Mouse (Mus musculus) adrenal gland, adult 8-10 months (tissue): ENCODE results near the gene Mapkapk3. TPM values are rescaled to one million over a fixed set of nuclear protein-coding genes. Genes with fewer than 3 reads are reported as not detected.
A peak's percentile ranks its signal among the peaks of the same experiment; 100 is the strongest.

ENCODE experiments used
- DNase-seq: peaks from one replicate; pipeline ENCODE4 v3.0.0; 2022
- total RNA-seq, 4 experiments: library from RNA; stranded (reverse); gene quantifications; 2 replicates each; pipeline ENCODE4 v1.2.4; 2022

Gene Mapkapk3
- total RNA-seq, 4 experiments from 2014 or later: 32.7 to 41.4 (median 34.9) TPM

DNA sequence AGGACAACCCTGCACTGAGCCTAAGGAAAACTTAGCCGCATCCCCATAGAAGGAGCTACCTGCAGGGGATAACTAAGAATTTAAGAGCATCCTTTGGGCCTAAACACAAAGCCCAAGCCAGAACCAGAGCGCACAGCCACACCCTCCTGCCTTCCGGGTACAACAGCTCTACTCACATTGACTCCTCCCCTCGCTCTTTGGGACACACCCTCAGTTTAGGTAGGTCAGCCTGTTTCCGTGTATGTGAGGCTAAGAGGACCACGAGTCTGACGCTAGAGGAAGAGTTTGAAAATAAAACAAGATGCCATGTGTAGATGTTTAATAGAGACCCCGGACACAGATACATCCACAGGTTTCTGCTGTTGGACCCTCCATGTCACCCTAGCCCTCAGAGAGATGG is 966 bp downstream of the Mapkapk3 start:
- no peak for DNase-seq

DNA sequence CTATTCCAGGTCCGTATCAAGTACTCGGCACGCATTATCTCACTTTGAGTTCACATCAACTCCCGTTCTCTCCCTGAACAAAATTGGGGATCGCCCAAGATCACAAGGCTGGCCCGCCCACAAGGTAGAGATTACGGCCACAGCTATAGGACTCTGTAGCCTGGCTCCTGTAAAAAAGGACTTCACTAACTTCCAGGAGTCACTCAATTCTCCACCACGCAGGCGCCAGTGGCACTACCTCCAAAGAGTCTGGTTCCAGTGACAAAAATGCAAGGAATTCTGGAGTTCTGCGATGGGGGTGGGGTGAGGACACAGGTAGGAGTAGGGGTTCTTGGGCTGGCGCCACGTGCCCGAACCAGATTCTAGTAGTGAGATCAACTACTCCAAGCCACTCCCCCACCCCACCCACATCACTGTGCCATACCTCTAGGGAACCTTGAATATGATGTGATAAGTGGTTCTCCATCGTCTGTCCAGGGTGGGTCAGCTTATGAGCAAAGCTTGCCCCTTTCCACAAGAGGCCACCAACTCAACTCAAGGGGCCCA is 1.5 kb downstream of the Mapkapk3 start:
- DNase-seq: no peak

DNA sequence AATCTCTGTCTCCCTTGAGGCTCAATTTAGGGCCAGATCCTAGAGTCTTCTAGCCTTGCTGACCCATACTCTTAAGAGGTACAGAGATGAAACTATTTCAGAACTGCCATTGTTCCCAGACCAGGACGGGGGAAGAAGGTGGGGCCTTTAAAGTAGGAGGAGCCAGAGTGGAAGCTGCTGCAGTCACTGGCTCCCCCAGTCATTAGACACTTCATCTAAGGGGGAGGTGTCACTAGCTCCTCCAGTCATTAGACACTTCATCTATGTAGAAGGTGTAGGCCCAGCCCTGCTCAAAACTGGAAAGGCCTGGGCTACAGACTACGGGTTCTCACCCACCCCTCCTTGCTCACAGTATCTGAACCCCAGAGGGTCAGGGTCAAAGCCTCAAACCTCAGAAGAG is 2.4 kb downstream of the Mapkapk3 start:
- DNase-seq: no peak

DNA sequence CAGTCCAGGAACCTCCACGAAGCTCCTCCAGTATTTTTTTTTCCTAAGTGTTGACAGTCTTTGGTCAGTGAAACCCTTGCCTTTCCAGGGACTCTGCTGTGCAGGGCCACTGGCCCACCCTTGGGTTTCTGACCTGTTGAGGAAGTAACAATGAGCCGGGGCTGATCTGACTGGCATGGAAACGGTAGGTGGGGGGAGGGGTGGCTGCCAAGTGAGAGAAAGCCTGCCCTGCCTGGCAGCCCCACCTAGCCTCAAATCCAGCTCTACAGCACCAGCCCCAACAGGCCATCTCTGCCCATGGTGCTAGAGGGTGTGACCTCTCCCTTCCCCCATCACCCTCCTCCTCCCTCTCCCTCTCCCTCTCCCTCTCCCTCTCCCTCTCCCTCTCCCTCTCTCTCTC is 4.7 kb downstream of the Mapkapk3 start:
- no peak for DNase-seq

DNA sequence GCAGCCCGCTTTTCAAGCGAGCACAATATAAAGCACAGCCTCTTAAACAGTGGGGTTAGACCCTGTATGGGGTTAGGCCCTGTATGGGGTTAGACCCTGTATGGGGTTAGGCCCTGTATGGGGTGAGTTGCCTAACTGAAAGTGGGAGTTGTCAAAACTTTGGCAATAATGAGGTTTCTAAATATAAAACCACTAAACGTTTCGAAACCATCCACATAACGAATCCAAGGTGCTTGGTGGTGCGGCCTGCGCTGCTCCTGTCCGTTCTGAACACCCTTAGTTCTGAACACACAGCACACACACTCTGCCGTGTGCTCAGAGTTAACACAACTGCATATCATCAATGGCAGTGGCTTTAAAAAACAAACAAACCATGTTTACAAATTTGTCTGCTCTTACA is 6.7 kb downstream of the Mapkapk3 start:
- no peak for DNase-seq

DNA sequence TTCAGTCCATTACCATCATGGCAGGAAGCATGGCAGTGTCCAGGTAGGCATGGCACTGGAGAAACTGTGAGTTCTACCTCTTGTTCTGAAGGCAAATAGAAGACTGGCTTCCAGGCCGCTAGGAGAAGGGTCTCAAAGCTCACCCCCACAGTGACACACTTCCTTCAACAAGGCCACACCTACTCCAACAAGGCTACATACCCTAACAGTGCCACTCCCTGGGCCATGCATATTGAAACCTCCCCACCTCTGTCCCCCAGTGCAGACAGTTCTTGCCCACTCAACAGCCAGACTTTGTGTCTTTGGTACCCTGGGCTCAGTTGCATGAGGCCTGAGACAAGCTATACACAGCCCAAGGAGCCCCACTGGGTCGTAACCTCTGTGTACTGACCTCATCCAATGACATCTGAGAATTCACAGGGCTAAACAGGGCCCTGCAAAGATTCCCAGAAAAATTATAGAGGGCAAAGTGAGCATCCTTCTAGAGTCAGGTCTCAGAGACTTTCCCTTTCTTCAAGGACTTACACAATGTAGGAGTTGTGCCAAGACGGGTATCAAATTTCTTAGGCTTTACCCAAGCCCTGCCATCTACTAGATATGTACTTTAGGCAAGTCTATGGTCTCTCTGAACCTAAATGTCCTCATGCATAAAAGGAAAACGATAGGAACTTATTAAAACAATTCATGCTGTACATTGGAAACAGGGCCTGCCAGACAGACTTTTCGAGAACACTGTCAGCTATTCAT is 8.3 kb downstream of the Mapkapk3 start:
- no peak for DNase-seq

DNA sequence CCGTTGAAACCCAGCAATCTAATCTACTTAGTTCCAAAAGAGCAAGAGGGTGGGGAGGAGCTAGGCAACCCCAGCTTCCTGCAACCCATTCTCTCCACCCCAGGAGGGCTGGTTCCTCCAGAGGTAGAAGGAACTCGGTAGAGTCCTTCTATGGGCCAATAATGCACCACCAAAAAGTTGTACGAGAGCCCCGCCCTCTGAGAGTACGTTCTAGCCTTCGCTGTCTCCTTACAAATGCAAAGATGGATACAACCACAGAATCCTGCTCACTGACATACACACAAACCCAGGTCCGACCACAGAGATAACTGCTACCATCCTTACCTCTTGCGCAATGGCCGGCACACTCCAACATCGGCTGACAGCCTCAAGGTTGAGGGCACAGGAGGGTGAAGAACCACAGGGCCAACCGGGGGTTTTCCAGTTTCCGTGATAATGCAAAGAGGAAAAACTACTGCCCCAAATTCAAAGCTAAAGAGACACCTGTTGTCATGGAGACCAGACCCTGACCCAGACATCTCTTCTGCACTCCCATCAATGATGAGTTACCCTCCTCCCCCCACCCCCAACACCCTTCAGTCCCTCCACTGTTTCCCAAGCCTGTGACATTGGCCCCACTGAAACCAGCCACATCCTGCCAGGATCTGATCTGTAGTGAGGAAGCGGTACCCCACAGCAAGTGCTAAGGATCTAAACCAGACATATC is 9.2 kb downstream of the Mapkapk3 start:
- peak; percentile 63 for DNase-seq

DNA sequence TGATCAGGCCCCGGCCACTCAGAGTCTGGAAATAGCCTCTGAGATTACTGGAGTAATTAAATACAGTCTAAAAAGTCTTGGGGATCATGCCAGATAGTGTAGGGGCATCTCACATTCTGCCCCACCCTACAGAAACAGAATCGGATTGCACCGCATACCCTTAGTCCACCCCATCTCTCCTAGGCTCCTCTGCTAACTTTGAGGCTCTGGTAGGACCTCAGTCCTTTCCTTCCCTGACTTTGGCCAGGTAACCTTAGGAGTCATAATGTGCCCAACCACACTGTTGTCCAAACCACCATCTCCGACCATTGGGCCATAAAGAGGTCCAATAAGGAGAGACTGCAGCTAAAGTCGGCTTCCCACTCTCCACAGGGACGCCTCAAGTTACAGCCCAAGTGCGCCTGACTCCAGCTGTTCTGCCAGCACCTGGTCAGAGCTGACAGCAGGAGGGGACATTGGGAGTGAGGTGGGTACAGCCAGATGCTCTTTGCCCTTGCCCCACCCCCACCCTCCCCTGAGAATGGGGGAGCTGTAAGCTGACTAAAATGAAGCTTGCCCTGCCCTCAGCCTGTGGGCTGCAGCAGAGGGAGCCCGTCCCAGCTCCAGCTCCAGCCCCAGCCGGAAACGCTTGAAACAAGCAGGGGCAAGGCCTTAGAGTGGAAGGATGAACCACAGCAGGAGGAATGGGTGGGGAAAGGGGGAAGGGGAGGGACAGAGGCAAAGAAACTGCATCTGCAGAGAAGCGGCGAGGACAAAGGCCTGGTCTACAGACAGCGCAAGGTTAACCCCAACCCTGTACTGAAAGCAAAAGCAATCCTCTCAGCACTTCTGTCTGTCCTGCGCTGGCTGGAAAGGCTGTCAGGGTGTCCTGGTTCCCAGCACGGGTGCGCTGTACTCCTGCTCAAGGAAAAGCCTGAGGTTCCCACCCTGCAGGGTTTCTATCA is 10.0 kb downstream of the Mapkapk3 start:
- DNase-seq: no peak

DNA sequence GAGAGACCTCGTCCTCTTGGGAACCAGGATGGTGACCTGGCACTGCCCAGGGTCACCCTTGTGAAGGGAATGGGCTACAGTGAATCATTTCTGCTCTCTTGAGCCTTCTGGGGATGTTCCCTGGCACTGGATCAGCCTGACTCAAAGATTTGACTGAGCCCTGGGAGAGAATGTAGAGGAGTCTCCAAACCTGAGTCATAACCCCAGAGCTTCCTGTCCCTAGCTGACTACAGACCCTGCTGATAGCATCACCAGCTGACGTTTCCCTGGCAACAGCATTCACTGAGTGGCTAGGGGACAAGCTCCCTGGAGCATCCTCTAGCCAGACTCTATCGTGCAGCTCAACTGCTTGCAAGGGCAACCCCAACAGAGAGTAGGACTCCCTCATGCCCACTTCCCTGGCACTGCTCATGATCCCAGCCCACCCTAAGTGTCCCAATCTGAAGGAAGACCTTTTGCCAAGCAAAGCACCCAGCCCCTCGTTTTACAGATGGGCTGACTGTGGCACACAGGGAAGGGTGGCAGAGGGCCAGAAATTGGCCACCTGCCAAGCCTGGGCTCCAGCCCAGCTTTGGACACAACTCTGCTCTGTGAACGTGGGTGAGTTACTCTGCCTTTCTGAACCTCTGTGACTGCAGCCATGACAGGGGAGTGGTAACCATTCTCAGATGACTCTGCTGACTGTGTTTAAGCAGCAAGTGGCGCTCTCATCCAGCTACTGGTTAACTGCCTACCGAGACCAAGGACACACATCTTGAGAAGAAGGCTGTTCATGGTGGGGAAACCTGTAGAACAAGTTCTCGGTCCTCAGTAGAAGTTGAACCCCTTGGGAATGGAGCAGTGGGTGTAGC is 10.9 kb downstream of the Mapkapk3 start:
- peak; percentile 87 for DNase-seq

DNA sequence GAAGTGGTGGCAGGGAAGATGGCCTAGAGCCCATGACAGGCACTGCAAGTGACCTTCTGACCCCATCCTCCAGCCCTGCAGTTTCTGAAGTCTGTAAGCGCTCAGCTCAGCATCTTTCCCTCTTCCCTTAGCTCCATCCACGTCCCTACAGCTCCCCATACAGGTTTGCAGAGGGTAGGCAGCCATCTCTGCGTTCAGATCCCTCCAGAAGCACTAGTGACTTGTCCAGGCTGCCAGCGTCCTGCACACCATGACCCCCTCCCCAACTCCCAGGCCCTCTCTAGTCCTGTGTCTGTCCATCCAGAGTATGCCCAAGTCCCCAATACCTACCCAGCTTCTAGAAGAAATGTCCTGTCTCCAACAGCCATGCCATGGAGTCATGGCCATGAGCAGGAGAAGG is 11.6 kb downstream of the Mapkapk3 start:
- DNase-seq: no peak

DNA sequence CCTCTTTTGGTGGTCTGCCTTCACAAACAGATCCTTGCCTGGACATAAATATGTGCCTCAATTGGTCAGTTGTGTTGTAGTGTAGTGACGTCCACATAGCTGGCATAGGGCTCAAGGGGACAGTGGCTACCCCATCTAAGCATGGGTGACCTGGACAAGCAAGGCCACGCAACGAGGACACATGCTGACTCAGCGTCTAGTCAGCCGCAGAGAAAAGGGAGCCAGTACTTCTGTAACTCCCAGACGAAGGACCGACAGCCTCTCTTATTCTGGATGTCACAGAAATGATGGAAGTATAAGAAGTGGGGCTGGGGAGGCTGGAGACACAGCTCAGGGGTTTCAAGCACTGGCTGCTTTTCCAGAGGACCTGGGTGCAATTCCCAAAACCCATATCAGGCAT is 12.1 kb downstream of the Mapkapk3 start:
- DNase-seq: peak; percentile 80

DNA sequence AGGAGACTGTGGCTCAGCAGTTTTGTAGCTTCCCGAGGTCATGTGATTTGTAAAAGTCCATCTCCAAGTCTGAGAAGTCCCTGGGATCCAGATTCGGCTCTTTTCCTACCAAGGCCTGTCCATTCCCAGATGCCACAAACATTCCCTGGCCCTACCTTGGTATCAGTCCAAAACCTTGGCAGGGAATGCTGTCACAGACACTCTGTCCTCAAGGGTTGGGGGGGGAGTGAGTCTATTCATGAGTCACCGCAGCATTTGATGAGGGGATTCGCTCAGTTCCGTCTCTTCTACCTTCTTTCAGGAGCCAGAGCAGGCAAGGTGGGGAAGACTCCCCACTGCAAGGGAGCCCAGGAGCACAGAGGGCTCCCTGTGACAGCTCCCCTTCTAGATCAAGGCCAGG is 14.0 kb downstream of the Mapkapk3 start:
- peak; percentile 67 for DNase-seq

DNA sequence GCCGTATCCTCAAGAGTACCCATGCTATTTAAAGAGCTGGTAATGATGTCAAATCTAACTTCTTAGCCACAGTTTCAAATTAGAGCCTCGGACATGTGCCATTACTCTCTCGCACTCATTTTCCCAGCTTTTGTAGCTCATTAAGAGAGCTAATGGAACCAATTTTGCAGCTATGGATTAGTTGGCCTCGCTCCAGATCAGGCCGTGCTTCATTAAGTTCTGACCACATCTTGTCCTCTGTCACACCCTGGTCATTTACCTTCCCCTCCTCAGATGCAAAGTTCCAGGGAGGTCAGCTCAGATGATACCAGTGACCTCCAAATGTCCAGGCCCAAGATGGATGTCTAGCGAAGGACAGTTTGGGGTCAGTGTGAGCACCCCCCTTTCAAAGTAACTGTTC is 14.9 kb downstream of the Mapkapk3 start:
- DNase-seq: no peak

DNA sequence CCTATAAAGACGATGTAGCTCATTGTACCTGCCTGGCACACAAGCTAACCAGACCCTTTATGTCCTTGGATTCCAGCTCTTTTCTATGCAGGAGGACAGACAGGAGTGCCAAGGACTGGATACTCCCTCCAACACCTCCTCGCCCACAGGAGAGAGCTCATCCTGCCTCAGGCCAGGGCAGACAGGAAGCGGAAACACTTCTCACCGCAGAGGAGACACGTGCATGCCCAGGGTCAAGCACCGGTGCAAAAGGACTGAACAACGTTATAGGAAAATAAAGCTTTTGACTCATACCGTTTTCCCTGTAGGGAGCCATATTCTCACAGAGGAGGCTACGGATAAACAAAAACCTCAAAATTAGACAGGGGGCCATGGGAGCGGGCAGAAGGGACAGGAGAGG is 16.5 kb downstream of the Mapkapk3 start:
- no peak for DNase-seq

DNA sequence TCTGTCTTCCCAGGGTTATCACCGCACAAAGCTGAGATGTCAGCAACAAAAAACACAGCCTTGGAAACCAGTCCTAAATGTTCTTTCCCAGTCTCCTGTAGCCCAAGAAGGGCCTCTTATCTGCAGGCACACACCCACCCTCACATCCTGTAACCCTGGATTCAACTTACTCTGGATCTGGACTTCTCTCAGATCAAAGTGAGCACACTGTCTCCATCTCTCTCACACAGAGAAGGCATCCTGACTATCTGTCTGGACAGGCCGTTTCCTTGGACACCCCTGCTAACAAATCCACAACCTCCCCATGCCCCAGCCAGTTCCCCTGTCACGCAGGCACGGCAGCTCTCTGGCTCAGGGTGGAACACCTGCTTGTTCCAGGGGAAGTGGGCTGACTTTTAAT is 17.4 kb downstream of the Mapkapk3 start:
- no peak for DNase-seq

DNA sequence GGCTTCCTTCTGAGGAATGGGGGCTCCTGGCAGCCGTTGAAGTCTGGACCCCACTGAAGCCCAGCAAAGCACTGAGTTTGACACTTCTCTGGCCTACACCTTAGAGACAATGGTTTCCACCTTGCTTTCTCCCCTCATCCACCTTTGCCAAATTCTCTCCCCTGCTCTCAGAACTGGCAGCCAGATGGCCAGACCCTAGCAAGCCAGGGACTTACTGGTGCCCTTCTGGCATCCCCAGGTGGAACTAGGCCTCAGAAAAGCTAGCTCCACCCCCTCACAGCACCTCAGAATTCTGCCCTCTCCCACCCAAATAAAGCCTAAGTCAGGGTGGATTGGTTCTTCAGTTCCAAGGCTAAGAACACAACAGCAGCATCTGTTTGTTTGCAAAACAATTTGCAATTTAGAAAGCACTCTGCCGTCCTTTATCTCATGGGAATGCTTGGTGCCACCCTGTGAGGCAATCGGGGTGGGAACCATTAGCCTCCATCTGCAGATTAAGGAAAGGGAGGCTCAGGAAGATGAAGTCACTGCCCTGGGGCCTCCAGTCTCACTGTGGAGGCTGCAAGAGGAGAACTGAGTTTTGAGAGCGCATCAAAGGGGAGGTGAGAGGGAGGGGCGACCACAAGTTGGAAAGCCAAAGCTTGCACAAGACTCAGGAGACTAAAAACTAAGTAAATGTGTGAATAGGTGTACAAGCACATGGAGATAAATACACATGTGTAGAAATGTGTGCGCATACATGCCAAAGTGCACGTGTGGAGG is 18.3 kb downstream of the Mapkapk3 start:
- DNase-seq: no peak

DNA sequence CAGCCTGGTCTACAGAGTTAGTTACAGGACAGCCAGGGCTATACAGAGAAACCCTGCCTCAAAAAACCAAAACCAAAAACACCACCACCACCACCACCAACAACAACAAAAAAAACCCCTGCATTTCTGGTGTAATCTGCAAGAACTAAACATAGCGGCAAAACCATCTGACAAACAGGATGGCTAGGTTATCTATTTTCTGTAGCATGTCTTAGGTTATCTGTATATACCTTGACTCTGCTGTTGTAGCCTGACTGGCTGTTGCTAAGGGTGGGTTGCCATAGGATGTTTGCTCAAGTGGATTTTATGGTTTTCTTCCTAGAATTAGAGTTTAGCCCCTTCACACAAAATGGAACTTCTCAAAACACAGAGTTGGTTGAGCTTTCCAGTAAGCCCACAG is 19.9 kb downstream of the Mapkapk3 start:
- DNase-seq: no peak

DNA sequence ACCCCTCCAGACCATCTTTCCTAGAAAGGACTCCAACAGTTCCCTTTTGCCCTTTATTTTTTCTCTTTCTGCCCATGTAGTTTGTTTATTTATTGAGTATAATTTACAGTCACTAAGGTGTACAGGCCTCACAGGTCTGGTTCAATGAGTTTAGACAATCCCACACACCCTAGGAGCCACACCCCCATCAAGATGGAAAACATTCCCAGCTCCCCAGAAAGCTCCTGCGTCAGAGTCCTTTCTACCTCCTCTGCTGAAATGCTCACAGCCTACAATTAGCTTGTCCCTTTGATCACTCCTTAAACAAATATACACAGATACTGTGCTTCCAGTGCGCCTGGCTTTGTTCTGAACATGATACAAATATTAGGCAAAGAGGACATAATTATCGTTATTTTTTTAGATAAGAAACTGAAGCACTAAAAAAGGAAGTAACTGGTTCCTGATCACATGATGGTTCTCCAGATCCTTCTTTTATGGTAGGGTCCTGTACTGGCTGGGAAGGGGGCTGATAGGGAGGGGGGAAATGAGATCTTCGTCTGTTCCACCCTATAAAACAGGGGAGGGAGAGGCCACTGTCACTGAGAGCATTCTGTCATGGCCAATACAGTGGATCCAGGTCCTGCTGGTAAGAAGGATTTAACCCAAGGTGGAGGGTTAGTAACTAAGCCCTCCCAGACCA is 21.8 kb downstream of the Mapkapk3 start:
- no peak for DNase-seq

DNA sequence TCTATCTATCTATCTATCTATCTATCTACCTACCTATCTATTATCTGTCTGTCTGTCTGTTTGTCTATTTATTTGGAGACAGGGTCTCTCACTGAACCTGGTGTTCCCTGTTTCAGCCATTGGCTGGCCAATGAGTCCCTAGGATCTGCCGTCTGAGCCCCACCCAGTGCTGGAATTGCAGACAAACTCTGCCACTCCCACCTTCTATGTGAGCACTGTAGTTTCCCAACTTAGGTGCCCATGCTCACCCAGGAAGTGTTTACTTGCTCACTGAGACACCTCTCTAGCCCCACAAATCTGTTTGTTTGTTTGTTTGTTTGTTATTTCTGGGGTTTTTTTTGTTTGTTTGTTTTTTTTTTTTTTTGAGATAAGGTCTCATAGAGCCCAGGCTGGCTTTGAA is 22.6 kb downstream of the Mapkapk3 start:
- DNase-seq: no peak

DNA sequence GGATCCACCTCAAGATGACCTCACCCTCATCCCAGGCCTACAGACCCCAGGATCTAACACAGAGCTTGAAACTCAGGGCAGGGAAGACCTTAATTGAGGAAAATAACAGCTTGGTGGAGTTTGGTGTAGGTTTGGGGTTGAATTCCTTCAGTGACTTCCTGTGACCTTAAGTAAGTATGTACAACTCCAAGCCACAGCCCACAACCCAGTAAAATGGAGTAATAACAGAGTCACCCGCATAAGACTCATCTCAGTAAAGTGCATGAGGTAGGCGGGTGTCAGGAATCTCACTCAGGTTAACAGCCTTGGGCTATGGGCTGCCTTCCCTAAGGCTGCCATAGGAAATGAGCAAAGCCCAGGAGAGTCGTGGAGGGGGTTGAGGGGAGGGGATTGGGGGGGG is 24.9 kb downstream of the Mapkapk3 start:
- no peak for DNase-seq
